Mouse (Mus musculus): Measurements from ENCODE around the gene Ubl3. TPM values are rescaled to one million over a fixed set of nuclear protein-coding genes. Genes with fewer than 3 reads are reported as not detected.

Ubl3 gene
- polyA plus RNA-seq, 1 experiment from 2014 or later = 27.0 TPM

Other genes with a start within 250 kb of the Ubl3 start
- 20.0 and 22.5 TPM in 2 replicates for gene Slc7a1, start 152.9 kb downstream of the Ubl3 start, polyA plus RNA-seq (2015; fragmentation: Nextera tagmentation; extraction: Ambion mirVana)